Mouse (Mus musculus): ENCODE results near the gene Agpat3. TPM values are rescaled to one million over a fixed set of nuclear protein-coding genes. Genes with fewer than 3 reads are reported as not detected.
"Not testable (repeated sequence)": the region's sequence is repeated elsewhere in the genome, so short reads cannot be mapped to it uniquely, and the experiment has no call there.

Gene Agpat3
- polyA plus RNA-seq, 1 experiment from 2014 or later: 48.7 TPM

DNA sequence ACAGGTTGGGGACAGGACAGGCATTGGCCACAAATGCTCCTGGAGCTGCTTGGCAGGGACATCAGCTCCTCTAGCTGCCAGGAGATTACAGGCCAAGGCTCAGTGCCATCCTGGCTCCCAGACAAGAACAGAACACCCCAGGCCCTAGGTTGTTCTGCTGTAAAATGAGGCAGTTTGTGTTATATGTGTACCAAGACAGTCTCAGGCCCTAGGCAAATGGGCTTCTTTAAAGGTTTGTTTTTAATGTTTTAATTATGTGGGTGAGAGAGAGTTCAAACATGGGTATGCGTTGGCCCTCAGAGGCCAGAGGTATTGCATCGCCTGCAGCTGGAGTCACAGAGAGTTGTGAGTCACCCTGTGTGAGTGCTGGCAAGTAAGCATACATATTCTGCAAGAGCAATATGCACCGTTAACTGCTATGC is 8.0 kb upstream of the Agpat3 start:
- no peak for ATAC-seq (ENCODE audit: insufficient number of reproducible peaks, insufficient read depth, low FRiP score, low TSS enrichment, low read depth)
- Histone ChIP-seq H3K27me3 (no peaks in the 10 kb centered on the region), H3K4me1 (replicated peaks) (peaks cover 3% of the 10 kb centered on the region; the same call in 1 of the 2 replicates), H3K36me3 (no peaks in the 10 kb centered on the region), H3K4me2 (no peak overlapping the region), H3K4me3 (replicated peaks) (no peak overlapping the region), H3K9me3 (no peaks in the 10 kb centered on the region; the same call in 1 of the 2 replicates), H3K9ac (replicated peaks) (no peak overlapping the region), H3K27ac (no peak overlapping the region)
- 27% methylated on average over 3 of the region's 3 CpGs for WGBS

DNA sequence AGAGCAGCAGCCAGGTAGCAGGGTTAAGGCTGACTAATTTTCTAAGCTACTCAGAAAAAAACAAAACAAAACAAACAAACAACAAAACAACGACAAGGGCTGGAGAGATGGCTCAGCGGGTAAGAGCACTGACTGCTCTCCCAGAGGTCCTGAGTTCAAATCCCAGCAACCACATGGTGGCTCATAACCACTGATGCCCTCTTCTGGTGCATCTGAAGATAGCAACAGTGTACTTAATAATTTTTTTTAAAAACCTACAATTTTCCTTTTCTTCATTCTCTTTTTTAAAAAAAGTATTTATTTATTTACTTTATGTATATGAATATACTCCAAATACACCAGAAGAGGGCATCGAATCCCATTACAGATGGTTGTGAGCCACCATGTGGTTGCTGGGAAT is 6.7 kb upstream of the Agpat3 start:
- H3K9me3 ChIP-seq; H3K4me2 ChIP-seq; H3K27ac ChIP-seq; H3K36me3 ChIP-seq; H3K4me3 ChIP-seq (replicated peaks); H3K4me1 ChIP-seq (replicated peaks); H3K9ac ChIP-seq (replicated peaks); H3K27me3 ChIP-seq; ATAC-seq (ENCODE audit: insufficient number of reproducible peaks, insufficient read depth, low FRiP score, low TSS enrichment, low read depth): not testable (repeated sequence)
- 84% methylated on average over 3 of the region's 3 CpGs for WGBS

GRCm38 (mm10) chr10:78358266-78358665 is 6.0 kb upstream of the Agpat3 start:
- H3K4me1 ChIP-seq (replicated peaks): peaks cover 9% of the 10 kb centered on the region; the same call in 1 of the 2 replicates
- H3K4me2 ChIP-seq: no peak overlapping the region
- WGBS: 86% methylated on average over 4 of the region's 4 CpGs
- no peaks in the 10 kb centered on the region for H3K36me3 ChIP-seq
- no peaks in the 10 kb centered on the region; the same call in 1 of the 2 replicates for H3K9me3 ChIP-seq
- H3K9ac ChIP-seq (replicated peaks): no peak overlapping the region
- no peak for ATAC-seq (ENCODE audit: insufficient number of reproducible peaks, insufficient read depth, low FRiP score, low TSS enrichment, low read depth)
- 0 out of 2 replicates have a peak, but pooled peaks cover 1% of the 10 kb centered on the region for H3K27me3 ChIP-seq
- no peak overlapping the region for H3K27ac ChIP-seq
- no peak overlapping the region for H3K4me3 ChIP-seq (replicated peaks)

DNA sequence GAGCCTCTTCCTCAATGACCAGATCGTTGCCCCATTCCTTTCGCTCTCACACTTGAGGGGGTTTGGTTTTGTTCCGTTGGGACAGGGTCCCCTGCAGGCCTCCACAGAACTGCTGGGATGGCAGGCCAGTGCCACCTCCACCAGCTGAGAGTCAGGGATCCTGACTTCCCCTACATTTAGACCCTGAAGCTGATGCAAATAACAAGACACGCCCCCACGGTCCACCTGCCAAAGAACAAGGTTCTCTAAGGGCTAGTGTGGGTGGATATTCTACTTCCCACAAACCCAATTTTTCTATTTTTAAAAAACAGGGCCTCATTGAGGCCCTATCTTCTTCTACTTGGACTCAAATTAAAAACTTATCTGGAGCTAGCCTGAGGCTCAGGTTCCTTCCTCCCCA is 5.5 kb upstream of the Agpat3 start:
- ATAC-seq (ENCODE audit: insufficient number of reproducible peaks, insufficient read depth, low FRiP score, low TSS enrichment, low read depth): no peak
- H3K4me3 ChIP-seq (replicated peaks): no peak overlapping the region
- H3K36me3 ChIP-seq: no peaks in the 10 kb centered on the region

GRCm38 (mm10) chr10:78355931-78356593 is 3.8 kb upstream of the Agpat3 start:
- H3K4me1 ChIP-seq (replicated peaks): peaks cover 22% of the 10 kb centered on the region
- WGBS: 16% methylated on average over 1 of the region's 1 CpGs
- H3K9me3 ChIP-seq: no peaks in the 10 kb centered on the region; the same call in 1 of the 2 replicates
- no peak overlapping the region; the same call in 1 of the 2 replicates for H3K27ac ChIP-seq
- H3K36me3 ChIP-seq: no peaks in the 10 kb centered on the region
- H3K27me3 ChIP-seq: 0 out of 2 replicates have a peak, but pooled peaks cover 2% of the 10 kb centered on the region
- H3K9ac ChIP-seq (replicated peaks): no peak overlapping the region
- peak; percentile 42; the same call in 1 of the 2 replicates for ATAC-seq (ENCODE audit: insufficient number of reproducible peaks, insufficient read depth, low FRiP score, low TSS enrichment, low read depth)
- H3K4me2 ChIP-seq: no peak overlapping the region
- H3K4me3 ChIP-seq (replicated peaks): no peak overlapping the region

More for the DNA sequence above, 5.5 kb upstream of the Agpat3 start:
- H3K9me3 ChIP-seq: no peaks in the 10 kb centered on the region; the same call in 1 of the 2 replicates
- 88% methylated on average over 5 of the region's 5 CpGs for WGBS
- H3K27me3 ChIP-seq: 0 out of 2 replicates have a peak, but pooled peaks cover 2% of the 10 kb centered on the region
- no peak overlapping the region for H3K4me2 ChIP-seq
- no peak overlapping the region for H3K27ac ChIP-seq
- H3K9ac ChIP-seq (replicated peaks): no peak overlapping the region
- H3K4me1 ChIP-seq (replicated peaks): peaks cover 14% of the 10 kb centered on the region; the same call in 1 of the 2 replicates

DNA sequence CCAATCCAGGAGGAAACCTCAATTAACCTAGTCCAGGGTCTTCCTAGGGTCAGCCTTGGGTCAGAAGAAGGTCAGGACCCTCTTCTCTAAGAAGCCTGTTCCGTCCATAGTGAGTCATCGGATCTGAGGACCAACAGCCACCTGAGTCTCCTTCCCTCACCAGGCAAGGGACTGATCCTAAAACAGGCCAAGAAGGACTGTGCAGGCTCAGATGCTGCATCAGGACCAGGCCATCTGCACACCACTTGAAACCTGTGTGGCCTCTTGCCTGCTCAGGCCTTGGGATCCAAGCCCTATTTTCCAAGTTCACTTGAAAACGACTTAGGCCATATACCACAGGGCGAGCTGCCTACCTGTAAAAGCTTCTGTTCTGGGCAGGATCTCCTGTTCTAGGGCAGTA is 907 bp upstream of the Agpat3 start:
- no peak overlapping the region; the same call in 1 of the 2 replicates for H3K4me2 ChIP-seq
- H3K4me1 ChIP-seq (replicated peaks): peaks cover 27% of the 10 kb centered on the region
- ATAC-seq (ENCODE audit: insufficient number of reproducible peaks, insufficient read depth, low FRiP score, low TSS enrichment, low read depth): no peak
- H3K27ac ChIP-seq: no peak overlapping the region
- 0 out of 2 replicates have a peak, but pooled peaks cover 2% of the 10 kb centered on the region for H3K27me3 ChIP-seq
- H3K9me3 ChIP-seq: no peaks in the 10 kb centered on the region; the same call in 1 of the 2 replicates
- H3K4me3 ChIP-seq (replicated peaks): no peak overlapping the region
- H3K9ac ChIP-seq (replicated peaks): no peak overlapping the region
- 41% methylated on average over 4 of the region's 4 CpGs for WGBS
- peaks cover 3% of the 10 kb centered on the region; the same call in 1 of the 2 replicates for H3K36me3 ChIP-seq

DNA sequence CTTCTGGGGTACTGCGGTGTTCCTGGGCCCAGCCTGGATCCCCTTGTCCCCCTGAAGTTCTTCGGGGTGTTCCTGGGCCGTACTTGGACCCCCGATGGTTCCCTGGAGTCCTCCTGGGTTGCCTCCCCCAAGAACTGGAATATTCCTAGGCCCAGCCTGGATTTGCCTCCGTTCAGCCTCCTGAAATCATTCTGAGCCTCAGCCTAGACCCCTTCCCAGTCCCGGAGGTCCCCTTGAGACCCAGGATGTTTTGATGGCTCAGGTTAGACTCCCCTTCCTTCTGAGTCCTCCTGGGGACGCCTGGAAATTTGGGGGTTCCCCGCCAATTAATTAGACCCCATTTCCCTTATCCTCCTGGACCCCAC is 359 bp upstream of the Agpat3 start:
- Histone ChIP-seq H3K27ac (peak overlapping the region; percentile 69), H3K4me3 (replicated peaks) (peak overlapping the region; percentile 83), H3K27me3 (0 out of 2 replicates have a peak, but pooled peaks cover 2% of the 10 kb centered on the region), H3K9me3 (no peaks in the 10 kb centered on the region; the same call in 1 of the 2 replicates), H3K9ac (replicated peaks) (peak overlapping the region; percentile 94), H3K4me2 (peak overlapping the region; percentile 88), H3K4me1 (replicated peaks) (peaks cover 27% of the 10 kb centered on the region), H3K36me3 (peaks cover 5% of the 10 kb centered on the region; the same call in 1 of the 2 replicates)
- ATAC-seq (ENCODE audit: insufficient number of reproducible peaks, insufficient read depth, low FRiP score, low TSS enrichment, low read depth): no peak
- WGBS: 13% methylated on average over 8 of the region's 8 CpGs

DNA sequence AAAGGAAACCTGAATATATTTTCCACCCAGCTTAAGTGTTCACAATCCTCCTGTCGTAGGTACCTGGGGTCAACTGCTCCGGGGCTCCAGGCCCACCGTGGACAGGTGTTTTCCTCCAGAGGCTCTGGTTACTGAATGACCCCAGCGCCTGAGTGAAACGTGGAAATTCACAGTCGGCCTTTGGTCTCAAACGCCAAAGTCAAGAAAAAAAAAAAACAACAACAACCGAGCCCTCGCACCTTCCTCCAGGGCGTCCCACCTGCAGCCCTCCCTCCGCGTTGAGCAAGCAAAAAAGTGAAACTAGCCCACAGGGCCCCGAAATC is 764 bp downstream of the Agpat3 start:
- H3K27ac ChIP-seq: 0 out of 2 replicates have a peak overlapping the region, but pooled peaks have one; percentile 67
- ATAC-seq (ENCODE audit: insufficient number of reproducible peaks, insufficient read depth, low FRiP score, low TSS enrichment, low read depth): no peak
- H3K36me3 ChIP-seq: peaks cover 5% of the 10 kb centered on the region; the same call in 1 of the 2 replicates
- H3K4me1 ChIP-seq (replicated peaks): peaks cover 27% of the 10 kb centered on the region
- H3K9ac ChIP-seq (replicated peaks): peak overlapping the region; percentile 94
- H3K4me2 ChIP-seq: peak overlapping the region; percentile 88
- H3K4me3 ChIP-seq (replicated peaks): peak overlapping the region; percentile 83
- 3% methylated on average over 13 of the region's 13 CpGs for WGBS
- 0 out of 2 replicates have a peak, but pooled peaks cover 2% of the 10 kb centered on the region for H3K27me3 ChIP-seq
- no peaks in the 10 kb centered on the region for H3K9me3 ChIP-seq

GRCm38 (mm10) chr10:78350796-78351556 is 1.3 kb downstream of the Agpat3 start:
- Histone ChIP-seq H3K4me2 (peak overlapping the region; percentile 88), H3K4me3 (replicated peaks) (peak overlapping the region; percentile 83), H3K9ac (replicated peaks) (peak overlapping the region; percentile 94), H3K9me3 (no peaks in the 10 kb centered on the region), H3K4me1 (replicated peaks) (peaks cover 27% of the 10 kb centered on the region), H3K36me3 (peaks cover 5% of the 10 kb centered on the region; the same call in 1 of the 2 replicates), H3K27me3 (0 out of 2 replicates have a peak, but pooled peaks cover 2% of the 10 kb centered on the region), H3K27ac (no peak overlapping the region)
- WGBS: 42% methylated on average over 6 of the region's 6 CpGs
- no peak for ATAC-seq (ENCODE audit: insufficient number of reproducible peaks, insufficient read depth, low FRiP score, low TSS enrichment, low read depth)

- no peak overlapping the region for H3K4me3 ChIP-seq (replicated peaks)
- no peak for ATAC-seq (ENCODE audit: insufficient number of reproducible peaks, insufficient read depth, low FRiP score, low TSS enrichment, low read depth)
- WGBS: 78% methylated on average over 15 of the region's 15 CpGs
- 0 out of 2 replicates have a peak, but pooled peaks cover 2% of the 10 kb centered on the region for H3K27me3 ChIP-seq
- H3K36me3 ChIP-seq: peaks cover 5% of the 10 kb centered on the region; the same call in 1 of the 2 replicates
- no peak overlapping the region for H3K4me2 ChIP-seq
- peaks cover 27% of the 10 kb centered on the region for H3K4me1 ChIP-seq (replicated peaks)
- H3K9ac ChIP-seq (replicated peaks): no peak overlapping the region
- H3K27ac ChIP-seq: no peak overlapping the region
- H3K9me3 ChIP-seq: no peaks in the 10 kb centered on the region
Measured at GRCm38 (mm10) chr10:78349464-78350165, 2.7 kb downstream of the Agpat3 start.

Measured in limb, embryonic 12.5 days (tissue).